Mouse (Mus musculus): ENCODE results near the gene Rbm26.

Rbm26 gene

GRCm38 (mm10) chr14:105177238-105177693, at the start of gene Rbm26:
Gene Rbm26 (minus strand): TSS chr14:105177327.
- DNase-seq: peak; percentile 97

- DNase-seq: no peak
Measured at GRCm38 (mm10) chr14:105225790-105226189, 48.7 kb upstream of the Rbm26 start.

- no peak for DNase-seq
Measured at GRCm38 (mm10) chr14:105222240-105222639, 45.1 kb upstream of the Rbm26 start.

- DNase-seq: no peak
Measured at GRCm38 (mm10) chr14:105219525-105220376, 42.6 kb upstream of the Rbm26 start.

DNA sequence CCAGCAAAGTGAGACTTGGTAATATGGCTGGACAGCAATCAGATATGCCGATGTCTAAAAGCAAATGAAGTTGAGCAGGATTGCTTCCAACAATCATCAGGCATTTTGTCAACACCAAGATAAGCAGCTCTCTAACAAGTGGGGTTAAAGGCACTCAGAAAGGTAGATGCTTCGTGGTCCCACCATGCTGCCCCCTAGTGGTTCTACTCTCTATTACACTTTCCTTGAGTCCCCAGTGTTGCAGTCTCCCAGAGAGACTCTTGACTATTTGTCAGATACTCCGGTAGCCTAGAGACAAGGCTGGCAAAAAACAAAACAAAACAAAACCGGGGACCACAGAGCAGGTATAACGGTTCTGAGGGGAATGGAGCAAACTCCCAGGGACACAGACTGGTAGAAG, 21.3 kb upstream of the Rbm26 start:
- DNase-seq: peak; percentile 66

- no peak for DNase-seq
Measured at GRCm38 (mm10) chr14:105194682-105195081, 17.6 kb upstream of the Rbm26 start.

- DNase-seq: no peak
Measured at GRCm38 (mm10) chr14:105184866-105185265, 7.7 kb upstream of the Rbm26 start.

DNA sequence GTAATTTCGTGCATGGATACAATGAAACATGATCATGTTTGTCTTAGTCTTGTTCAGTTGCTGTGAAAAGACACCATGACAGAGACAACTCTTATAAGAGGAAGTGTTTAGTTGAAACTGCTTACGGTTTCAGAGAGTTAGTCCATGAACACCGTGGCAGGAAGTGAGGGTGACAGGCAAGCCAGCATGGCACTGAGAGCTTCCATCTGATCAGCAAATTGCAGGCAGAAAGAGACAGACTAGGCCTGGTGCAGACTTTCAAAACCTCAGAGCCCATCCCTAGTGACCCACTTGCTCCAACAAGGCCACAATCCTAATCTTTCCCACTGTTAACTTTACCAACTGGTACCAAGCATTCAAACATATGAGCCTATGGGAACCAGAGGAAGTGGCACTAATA, 5.7 kb upstream of the Rbm26 start:
- no peak for DNase-seq

DNA sequence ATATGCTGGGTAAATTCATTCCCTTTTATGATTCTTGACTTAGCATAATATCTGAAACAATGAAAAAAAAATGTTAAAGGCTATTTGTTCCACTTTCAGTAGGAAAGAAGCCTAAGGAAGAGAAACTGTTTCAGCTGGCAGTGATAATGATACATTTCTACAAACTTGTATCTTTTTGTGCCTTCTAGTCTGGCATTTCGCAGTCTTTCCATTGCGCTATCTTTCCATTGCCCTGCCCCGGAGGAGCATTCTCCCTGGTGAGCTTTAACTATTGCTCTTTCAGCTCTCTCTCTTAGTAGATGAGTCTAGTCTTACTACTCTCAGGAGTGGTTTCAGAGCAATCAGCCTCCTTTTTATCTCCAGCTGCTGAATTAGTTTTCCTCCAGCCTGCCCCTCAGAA, 2.6 kb upstream of the Rbm26 start:
- DNase-seq: no peak

- no peak for DNase-seq
Measured at GRCm38 (mm10) chr14:105178996-105179395, 1.9 kb upstream of the Rbm26 start.

DNA sequence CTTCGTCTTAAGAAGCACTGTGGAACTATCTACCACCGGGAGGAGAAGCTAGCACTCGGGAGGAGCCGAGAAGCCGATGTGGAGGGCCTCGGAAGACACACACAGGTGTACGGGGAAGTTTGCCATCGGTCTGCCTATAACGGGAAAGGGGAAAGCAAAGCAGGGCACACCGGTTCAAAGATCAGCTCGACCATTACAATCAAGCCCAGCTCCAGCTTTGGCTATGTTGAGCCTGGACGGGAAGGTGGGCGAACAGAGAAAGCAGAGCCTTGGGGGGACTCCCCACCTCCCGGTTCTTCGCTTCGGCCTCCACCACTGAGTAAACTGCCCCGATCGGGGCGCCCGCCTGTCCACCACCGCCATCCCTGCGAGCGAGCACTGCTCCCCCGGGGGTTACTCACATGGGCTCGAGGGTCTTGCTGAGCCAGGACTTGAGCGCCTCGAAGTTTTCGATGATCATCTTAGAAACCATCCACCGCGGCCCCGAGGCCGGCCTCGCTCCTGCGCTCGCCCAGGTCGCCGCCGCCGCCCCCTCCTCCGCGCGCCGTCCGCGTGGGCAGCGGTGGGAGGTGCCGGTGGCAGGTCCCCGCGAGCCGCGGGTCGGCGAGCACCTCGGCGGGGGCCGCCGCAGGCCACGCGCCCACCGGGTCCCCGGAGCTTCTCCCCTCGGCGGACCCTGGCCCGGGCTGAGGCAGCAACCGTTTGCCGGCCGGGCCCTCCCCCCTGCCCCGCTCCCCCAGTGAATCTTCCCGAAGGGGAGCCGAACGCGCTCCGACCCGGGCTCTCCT, 552 bp downstream of the Rbm26 start:
- peak; percentile 59 for DNase-seq

GRCm38 (mm10) chr14:105167181-105167580, 9.9 kb downstream of the Rbm26 start:
- no peak for DNase-seq

DNA sequence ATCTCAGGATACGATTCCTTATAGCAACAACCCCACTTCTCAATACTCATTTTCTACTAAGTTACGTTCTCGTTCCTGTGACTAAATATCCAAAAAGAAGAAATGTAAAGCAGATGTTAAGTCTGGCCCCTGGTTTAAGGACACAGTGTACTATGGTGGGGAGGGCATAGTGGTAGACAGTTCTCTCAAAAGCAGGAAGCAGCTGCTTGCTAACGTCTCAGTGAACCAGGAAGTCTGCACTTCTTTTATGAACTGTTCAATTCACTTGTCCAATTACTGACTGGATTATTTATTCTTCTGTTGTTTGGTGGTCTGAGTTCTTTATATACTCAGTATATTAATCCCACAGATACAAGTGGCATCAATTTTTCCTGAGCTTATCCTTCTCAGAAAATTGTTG, 12.3 kb downstream of the Rbm26 start:
- no peak for DNase-seq

DNA sequence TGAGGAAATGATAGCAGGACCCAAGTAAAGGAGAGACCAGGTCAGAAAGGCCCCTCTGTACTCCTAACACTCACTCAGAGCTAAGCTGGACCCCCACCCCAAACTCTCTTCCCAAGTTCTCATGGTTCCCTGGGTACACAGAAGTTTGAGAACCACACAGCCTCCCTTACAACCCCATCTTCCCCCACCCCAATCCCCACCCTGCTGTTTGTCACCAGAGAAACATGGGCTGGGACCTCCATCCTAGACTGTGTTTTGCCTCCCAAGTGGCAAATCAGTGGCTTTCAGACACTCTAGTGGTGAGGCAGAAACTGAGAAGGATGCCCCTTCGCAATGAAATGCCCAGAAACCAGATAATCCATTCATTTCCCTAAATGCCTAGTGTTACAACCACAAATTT, 15.8 kb downstream of the Rbm26 start:
- DNase-seq: no peak

- DNase-seq: peak; percentile 78
Measured at GRCm38 (mm10) chr14:105158526-105158925, 18.6 kb downstream of the Rbm26 start.

- DNase-seq: no peak
Measured at GRCm38 (mm10) chr14:105134076-105134475, 43.1 kb downstream of the Rbm26 start.

GRCm38 (mm10) chr14:105127715-105128385, 49.3 kb downstream of the Rbm26 start:
- DNase-seq: peak; percentile 88

DNA sequence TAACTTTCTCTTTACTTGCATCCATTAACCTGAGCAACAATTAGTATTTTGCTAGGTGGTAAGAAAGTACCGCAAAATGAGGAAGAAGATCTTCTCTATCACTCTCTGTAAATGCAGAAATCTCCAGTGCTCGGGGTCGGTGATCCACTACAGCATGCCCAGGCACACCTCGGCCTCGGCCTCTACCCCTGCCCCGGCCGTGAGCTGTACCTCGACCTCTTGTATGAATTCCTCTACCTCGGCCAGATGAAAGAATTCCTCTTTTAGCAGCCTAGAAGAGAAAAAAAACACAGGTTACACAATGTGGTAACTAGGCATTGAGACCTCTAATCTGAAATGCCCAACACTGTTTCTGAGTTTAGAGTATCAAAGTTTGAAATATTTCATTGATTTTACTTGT, 52.6 kb downstream of the Rbm26 start:
- DNase-seq: peak; percentile 79

DNA sequence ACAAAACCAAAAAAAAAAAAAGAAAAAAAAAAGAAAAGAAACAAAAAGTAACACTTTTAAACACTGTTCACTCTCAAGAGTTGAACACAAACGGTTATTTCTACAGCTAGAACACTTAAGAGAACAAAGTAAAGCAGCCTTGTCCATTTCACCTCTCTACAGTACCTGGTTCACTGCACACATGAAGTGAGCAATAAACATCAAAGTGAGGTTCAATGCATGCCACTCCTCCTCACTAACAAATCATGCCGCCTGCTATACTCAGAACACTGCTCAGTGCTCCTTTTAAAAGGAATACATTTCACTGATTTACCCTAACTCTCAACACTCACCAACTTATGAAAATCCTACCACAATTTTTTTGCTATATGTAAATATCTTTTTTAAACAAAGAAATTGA, 61.7 kb downstream of the Rbm26 start:
- DNase-seq: no peak

DNA sequence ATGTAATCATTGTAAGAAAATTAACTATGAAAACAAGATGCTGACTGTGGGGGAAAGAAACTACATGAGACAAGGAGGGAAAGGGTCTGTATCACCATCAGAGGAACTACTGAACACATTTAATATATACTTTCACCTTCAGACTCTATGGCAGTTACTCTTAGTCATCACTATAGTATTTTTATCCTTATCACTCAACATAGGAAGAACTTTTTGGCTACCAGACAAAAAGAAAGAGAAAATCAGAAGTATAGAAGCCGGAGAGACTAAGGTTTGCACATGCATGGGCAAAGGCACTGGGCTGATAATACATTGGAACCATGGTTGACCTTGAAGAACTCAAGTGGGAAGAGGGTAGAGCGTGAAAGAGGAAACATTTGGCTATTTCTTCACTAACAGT, 70.9 kb downstream of the Rbm26 start:
- DNase-seq: no peak

DNA sequence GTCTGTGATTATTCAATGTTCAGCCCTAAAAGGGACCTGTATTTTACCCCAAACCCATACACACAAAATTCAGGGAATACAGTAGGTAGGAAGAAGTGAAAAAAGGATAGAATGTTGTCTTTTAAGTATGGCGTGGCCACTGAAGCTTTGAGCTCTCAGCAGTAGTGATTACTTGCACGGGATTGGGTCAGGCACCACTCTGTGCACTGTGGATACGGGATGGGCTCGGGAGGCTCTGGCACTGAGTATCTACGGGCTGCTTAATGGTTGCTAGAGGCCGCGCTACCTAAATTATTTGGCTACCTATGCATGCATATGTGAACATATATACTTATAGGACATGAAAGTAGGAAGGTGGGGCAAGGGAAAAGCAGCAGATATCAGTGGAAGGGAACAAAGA, 78.3 kb downstream of the Rbm26 start:
- DNase-seq: no peak

DNA sequence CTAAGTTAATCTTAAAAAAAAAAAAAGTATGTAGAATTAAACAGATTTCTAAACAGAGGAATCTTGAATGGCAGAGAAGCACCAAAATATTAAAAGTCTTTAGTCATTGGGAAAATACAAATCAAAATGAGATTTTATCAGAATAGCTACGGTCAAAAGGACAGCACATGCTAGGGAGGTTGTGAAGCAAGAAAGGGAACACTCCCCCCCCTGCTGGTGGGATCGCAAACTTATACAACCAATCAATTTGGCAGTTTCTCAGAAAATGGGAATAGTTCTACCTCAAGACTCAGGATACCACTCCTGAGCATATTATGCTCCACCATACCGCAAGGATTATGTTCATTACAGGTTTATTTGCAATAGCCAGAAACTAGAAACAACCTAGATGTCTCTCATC, 80.9 kb downstream of the Rbm26 start:
- DNase-seq: no peak

DNA sequence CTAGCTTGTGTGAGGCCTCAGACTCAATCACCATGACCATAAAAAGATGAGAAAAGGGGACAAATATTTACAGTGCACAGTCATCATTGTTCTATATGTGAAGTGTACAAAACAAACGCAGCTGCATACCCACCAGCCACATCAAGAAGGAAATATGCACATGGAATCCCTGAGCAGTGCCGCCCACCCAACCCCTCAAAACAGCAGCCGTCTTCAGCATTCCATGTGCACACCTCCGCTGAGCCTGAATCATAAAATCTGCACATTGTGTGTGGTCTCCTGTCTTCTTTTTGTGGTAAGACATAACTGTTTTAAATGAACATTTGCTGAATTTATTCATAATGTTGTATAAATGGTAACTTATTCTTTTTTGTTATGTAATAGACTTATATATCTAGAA, 90.1 kb downstream of the Rbm26 start:
- no peak for DNase-seq

Measured in kidney, adult 9 months (tissue).